Mouse (Mus musculus) C2C12 (cell line): ENCODE results near the gene Lce1g. TPM values are rescaled to one million over a fixed set of nuclear protein-coding genes. Genes with fewer than 3 reads are reported as not detected.

Experiments
- H3K27me3 ChIP-seq: one replicate; pipeline ENCODE4 v1.6.1; 2011; ENCODE audit not compliant: control insufficient read depth, insufficient read depth, insufficient read length
- H3K36me3 ChIP-seq: one replicate; pipeline ENCODE4 v1.6.1; 2011; ENCODE audit not compliant: control insufficient read depth, insufficient read depth
- H3K4me3 ChIP-seq: one replicate; pipeline ENCODE4 v1.5.1; 2011; ENCODE audit warnings: mild to moderate bottlenecking, control low read depth; ENCODE audit not compliant: poor library complexity, insufficient read depth, severe bottlenecking
- H3K79me2 ChIP-seq: one replicate; pipeline ENCODE4 v1.6.1; 2011; ENCODE audit not compliant: control insufficient read depth, insufficient read depth
- H3K79me3 ChIP-seq: one replicate; pipeline ENCODE4 v1.6.1; 2011; ENCODE audit warnings: low read depth, control low read depth
- H3ac ChIP-seq: one replicate; pipeline ENCODE3; 2011; ENCODE audit warnings: low read depth; ENCODE audit not compliant: control insufficient read depth, insufficient read length
- CEBPB ChIP-seq: IDR thresholded peaks from one replicate; pipeline ENCODE4 v1.6.1; 2011; ENCODE audit warnings: low read depth, mild to moderate bottlenecking, control low read depth, moderate library complexity
- CTCF ChIP-seq: IDR thresholded peaks from one replicate; pipeline ENCODE4 v1.5.1; 2011; ENCODE audit not compliant: control insufficient read depth, insufficient read depth, insufficient read length
- FOSL1 ChIP-seq: IDR thresholded peaks from one replicate; pipeline ENCODE4 v1.8.0; 2011; ENCODE audit warnings: mild to moderate bottlenecking, low read length; ENCODE audit not compliant: poor library complexity, insufficient read depth, severe bottlenecking
- MAX ChIP-seq: IDR thresholded peaks from one replicate; pipeline ENCODE4 v1.6.1; 2011; ENCODE audit warnings: mild to moderate bottlenecking, control low read depth
- MYOD1 ChIP-seq: IDR thresholded peaks from one replicate; pipeline ENCODE4 v1.6.1; 2011; ENCODE audit warnings: low read depth; ENCODE audit not compliant: control insufficient read depth, insufficient read length
- MYOG ChIP-seq: IDR thresholded peaks from one replicate; pipeline ENCODE4 v1.6.1; 2011; ENCODE audit not compliant: control insufficient read depth, insufficient read length; ENCODE audit errors: extremely low read depth
- USF1 ChIP-seq: IDR thresholded peaks from one replicate; pipeline ENCODE4 v1.6.1; 2011; ENCODE audit warnings: low read depth, mild to moderate bottlenecking, control low read depth, moderate library complexity
- long read RNA-seq, 2 experiments: library from polyadenylated mRNA; unstranded; transcript quantifications; one replicate each; pipeline ENCODE4 v2.0.0; 2019 to 2020
- polyA plus RNA-seq: library from polyadenylated mRNA; unstranded; fragments of >200 nt; fragmentation: generic; extraction: Trizol; gene quantifications from one replicate; pipeline ENCODE4 v1.2.1, GENCODE M21; 2012; ENCODE audit warnings: missing spikeins

Gene Lce1g
- polyA plus RNA-seq: 14.2 TPM
- long read RNA-seq, experiment 1, partial matches to known transcripts: 0 of 3 reads
- long read RNA-seq, experiment 1, other reads (novel, unspliced or antisense): 0 of 3 reads
- long read RNA-seq, experiment 2, partial matches to known transcripts: 0 of 3 reads
- long read RNA-seq, experiment 2, other reads (novel, unspliced or antisense): 0 of 3 reads

GRCm38 (mm10) chr3:92752238-92752637 lies at the start of gene Lce1g:
Gene Lce1g (minus strand): TSS chr3:92752338.
- Histone ChIP-seq H3K79me3 (no peaks in the 10 kb centered on the region), H3K36me3 (no peaks in the 10 kb centered on the region), H3K27me3 (no peaks in the 10 kb centered on the region), H3K79me2 (no peaks in the 10 kb centered on the region), H3K4me3 (no peak within 1 kb of the TSS), H3ac (no peak within 1 kb of the TSS)
- TF ChIP-seq MYOD1: no peak
- no peak for TF ChIP-seq CTCF
- TF ChIP-seq FOSL1: no peak
- TF ChIP-seq MAX: no peak
- no peak for TF ChIP-seq MYOG
- no peak for TF ChIP-seq USF1
- TF ChIP-seq CEBPB: no peak

GRCm38 (mm10) chr3:92790414-92790813 lies 38.3 kb upstream of the Lce1g start, which contains the start of gene Lce1j:
Gene Lce1j (minus strand): TSS chr3:92790514.
- Histone ChIP-seq H3ac (no peak within 1 kb of the TSS), H3K36me3 (no peaks in the 10 kb centered on the region), H3K79me3 (no peaks in the 10 kb centered on the region), H3K79me2 (no peaks in the 10 kb centered on the region), H3K27me3 (no peaks in the 10 kb centered on the region), H3K4me3 (no peak within 1 kb of the TSS)
- no peak for TF ChIP-seq CTCF

GRCm38 (mm10) chr3:92778799-92779198 lies 26.7 kb upstream of the Lce1g start, which contains the start of gene Lce1i:
Gene Lce1i (minus strand): TSS chr3:92778899.
- no peak within 1 kb of the TSS for H3ac ChIP-seq
- H3K27me3 ChIP-seq: peaks cover 4% of the 10 kb centered on the region
- no peaks in the 10 kb centered on the region for H3K36me3 ChIP-seq
- TF ChIP-seq MYOG (no peak), MYOD1 (no peak), CTCF (no peak), CEBPB (no peak)
- no peaks in the 10 kb centered on the region for H3K79me3 ChIP-seq
- no peak within 1 kb of the TSS for H3K4me3 ChIP-seq
- H3K79me2 ChIP-seq: no peaks in the 10 kb centered on the region

GRCm38 (mm10) chr3:92771573-92771972 lies 19.4 kb upstream of the Lce1g start:
- peaks cover 4% of the 10 kb centered on the region for H3K27me3 ChIP-seq
- H3K4me3 ChIP-seq: no peak overlapping the region
- H3K79me2 ChIP-seq: no peaks in the 10 kb centered on the region
- H3ac ChIP-seq: no peak overlapping the region
- no peaks in the 10 kb centered on the region for H3K79me3 ChIP-seq
- TF ChIP-seq FOSL1 (no peak), MYOD1 (no peak), CEBPB (no peak), CTCF (no peak), USF1 (no peak), MAX (no peak), MYOG (no peak)
- H3K36me3 ChIP-seq: no peaks in the 10 kb centered on the region

GRCm38 (mm10) chr3:92764965-92765364 lies 12.8 kb upstream of the Lce1g start, which contains the start of gene Lce1h:
Gene Lce1h (minus strand): TSS chr3:92765065.
- H3K79me3 ChIP-seq: no peaks in the 10 kb centered on the region
- no peak for TF ChIP-seq CTCF
- no peak for TF ChIP-seq MYOG
- no peak for TF ChIP-seq USF1
- no peak for TF ChIP-seq MAX
- no peak for TF ChIP-seq FOSL1
- H3K27me3 ChIP-seq: no peaks in the 10 kb centered on the region
- H3K4me3 ChIP-seq: no peak within 1 kb of the TSS
- H3K79me2 ChIP-seq: no peaks in the 10 kb centered on the region
- H3ac ChIP-seq: no peak within 1 kb of the TSS
- no peaks in the 10 kb centered on the region for H3K36me3 ChIP-seq

GRCm38 (mm10) chr3:92753197-92753596 lies 1.1 kb upstream of the Lce1g start:
- Histone ChIP-seq H3ac (no peak overlapping the region), H3K79me2 (no peaks in the 10 kb centered on the region), H3K4me3 (no peak overlapping the region), H3K79me3 (no peaks in the 10 kb centered on the region), H3K27me3 (no peaks in the 10 kb centered on the region), H3K36me3 (no peaks in the 10 kb centered on the region)
- no peak for TF ChIP-seq MAX
